Mouse (Mus musculus) lung, postnatal 0 days (tissue): Measurements from ENCODE around the gene Ssbp4. TPM values are rescaled to one million over a fixed set of nuclear protein-coding genes. Genes with fewer than 3 reads are reported as not detected.

Experiments
- ATAC-seq: fragments of 200-750 bp; cut with Nextera tagmentation; 2 replicates; pipeline ENCODE4 v1.8.0; 2017; ENCODE audit warnings: moderate library complexity
- DNase-seq: peaks from one replicate; pipeline ENCODE4 v3.0.0-alpha.2; 2016; ENCODE audit warnings: low spot score
- H3K27ac ChIP-seq: fragments of 300-500 bp; sonication (generic); 2 replicates; pipeline ENCODE4 v1.5.1; 2014; ENCODE audit warnings: antibody characterized with exemption, mild to moderate bottlenecking, low read length, mixed read lengths
- H3K27me3 ChIP-seq: fragments of 300-500 bp; sonication (generic); replicated peaks from 2 replicates; pipeline ENCODE4 v1.6.1; 2014; ENCODE audit warnings: low read length, mixed read lengths; ENCODE audit not compliant: insufficient read depth
- H3K36me3 ChIP-seq: fragments of 300-500 bp; sonication (generic); 2 replicates; pipeline ENCODE4 v1.6.1; 2014; ENCODE audit warnings: low read length, mixed read lengths; ENCODE audit not compliant: insufficient read depth
- H3K4me1 ChIP-seq: fragments of 300-500 bp; sonication (generic); 2 replicates; pipeline ENCODE4 v1.6.1; 2014; ENCODE audit warnings: antibody characterized with exemption, low read depth, low read length, mixed read lengths; ENCODE audit not compliant: insufficient read depth
- H3K4me2 ChIP-seq: fragments of 300-500 bp; sonication (generic); replicated peaks from 2 replicates; pipeline ENCODE4 v1.6.1; 2014; ENCODE audit warnings: low read depth, mild to moderate bottlenecking, low read length, moderate library complexity, mixed read lengths
- H3K4me3 ChIP-seq: fragments of 300-500 bp; sonication (generic); 2 replicates; pipeline ENCODE4 v1.5.1; 2014; ENCODE audit warnings: low read depth, low read length
- H3K9ac ChIP-seq: fragments of 300-500 bp; sonication (generic); replicated peaks from 2 replicates; pipeline ENCODE4 v1.6.1; 2014; ENCODE audit warnings: low read depth, mild to moderate bottlenecking
- H3K9me3 ChIP-seq: fragments of 300-500 bp; sonication (generic); 2 replicates; pipeline ENCODE4 v1.6.1; 2016; ENCODE audit warnings: low read length, mixed read lengths
- CTCF ChIP-seq: IDR thresholded peaks from 2 replicates; pipeline ENCODE4 v1.5.1; 2016; ENCODE audit warnings: antibody characterized with exemption, mild to moderate bottlenecking
- EP300 ChIP-seq: IDR thresholded peaks from 2 replicates; pipeline ENCODE4 v1.6.1; 2016; ENCODE audit warnings: antibody characterized with exemption, mild to moderate bottlenecking, control low read depth
- WGBS: fragments of 180-500 bp; shearing (Covaris S2); extraction: QIAGEN DNeasy Blood & Tissue Kit; methylation state at CpG from one replicate; pipeline ENCODE4 v1.1.7; 2014; 5-methylcytosine and 5-hydroxymethylcytosine counted together
- polyA plus RNA-seq: library from polyadenylated mRNA; unstranded; fragments of >200 nt; fragmentation: Nextera tagmentation; extraction: Ambion mirVana; gene quantifications from 2 replicates; pipeline ENCODE4 v1.2.1, GENCODE M21; 2015

The Ssbp4 gene
- polyA plus RNA-seq, 1 experiment from 2014 or later, result 125 TPM

DNA sequence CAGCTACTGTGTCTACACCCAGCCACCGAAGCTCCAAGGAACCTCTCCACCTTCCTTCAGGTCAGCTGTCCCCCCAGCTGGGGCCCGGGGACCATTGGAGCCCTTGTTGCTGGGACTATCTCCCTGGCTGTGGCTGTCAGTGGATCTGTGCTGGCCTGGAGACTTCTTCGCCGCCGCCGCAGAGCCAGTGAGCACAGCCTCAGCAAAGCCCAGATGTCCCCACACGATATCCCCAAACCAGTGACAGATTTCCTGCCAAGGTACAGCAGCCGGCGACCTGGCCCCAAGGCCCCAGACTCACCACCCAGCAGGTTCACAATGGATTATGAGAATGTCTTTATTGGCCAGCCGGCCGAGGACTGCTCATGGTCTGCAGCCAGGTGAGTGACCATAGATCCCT is 9.3 kb upstream of the Ssbp4 start:
- H3K27me3 ChIP-seq, result no peaks in the 10 kb centered on the region
- H3K4me3 ChIP-seq, result no peak overlapping the region
- DNase-seq (no peak), ATAC-seq (no peak)
- H3K9ac ChIP-seq, result no peak overlapping the region
- no peak for TF ChIP-seq CTCF
- no peak for TF ChIP-seq EP300
- no peaks in the 10 kb centered on the region for H3K36me3 ChIP-seq
- no peaks in the 10 kb centered on the region for H3K4me1 ChIP-seq
- 0 out of 2 replicates have a peak overlapping the region, but pooled peaks have one; percentile 16 for H3K27ac ChIP-seq
- H3K4me2 ChIP-seq, result no peak overlapping the region
- 79% methylated on average over 11 of the region's 11 CpGs for WGBS
- H3K9me3 ChIP-seq, result no peaks in the 10 kb centered on the region

DNA sequence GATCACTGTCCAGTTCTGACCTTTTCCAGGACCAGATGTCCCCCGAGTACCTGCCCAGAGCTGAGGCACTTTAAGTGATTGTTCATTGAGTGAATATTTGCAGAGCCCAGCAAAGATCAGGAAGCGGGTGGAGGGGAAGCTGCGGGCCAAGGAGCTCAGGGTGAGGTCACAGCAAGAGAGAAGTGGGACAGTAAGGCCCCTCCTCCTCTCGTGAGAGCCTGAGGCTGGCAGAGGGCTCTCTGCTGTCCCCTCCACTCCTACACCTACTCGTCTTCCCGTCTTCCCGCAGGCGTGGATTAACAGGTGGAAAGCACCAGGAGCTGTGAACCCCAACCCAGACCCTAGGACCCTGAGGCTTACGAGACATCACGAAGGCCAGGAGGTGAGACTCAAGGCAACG is 8.0 kb upstream of the Ssbp4 start:
- TF ChIP-seq CTCF, result no peak
- TF ChIP-seq EP300, result no peak
- no peak for DNase-seq

DNA sequence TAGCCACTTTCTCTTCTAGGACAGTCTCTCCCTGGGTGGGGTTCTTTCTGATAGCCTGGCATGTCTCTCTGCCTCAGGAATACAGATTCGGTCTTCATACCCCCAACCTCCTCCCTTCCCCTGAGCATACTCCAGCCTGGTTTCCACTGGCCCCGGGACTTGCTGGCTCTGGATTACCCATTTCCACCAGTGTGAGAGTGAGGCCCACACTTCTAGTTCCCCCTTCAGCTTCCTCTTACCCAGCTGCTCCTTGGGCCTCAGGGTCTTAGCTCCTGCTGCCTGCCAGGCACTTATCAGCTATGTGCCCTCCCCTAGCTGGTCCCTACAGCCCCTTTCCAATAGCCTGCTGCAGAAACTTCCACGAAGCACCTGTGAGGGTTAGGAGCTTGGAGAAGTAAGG is 7.2 kb upstream of the Ssbp4 start, which contains the start of gene Lrrc25:
Gene Lrrc25 (plus strand): TSS at position 262 of the 400 bp plus-strand sequence.
- no peaks in the 10 kb centered on the region; the same call in 1 of the 2 replicates for H3K4me1 ChIP-seq
- H3K36me3 ChIP-seq, result no peaks in the 10 kb centered on the region
- peak; percentile 16 for DNase-seq
- H3K27me3 ChIP-seq, result no peaks in the 10 kb centered on the region
- no peak within 1 kb of the TSS for H3K9ac ChIP-seq
- H3K4me3 ChIP-seq, result 0 out of 2 replicates have a peak within 1 kb of the TSS, but pooled peaks have one; percentile 0
- no peak for ATAC-seq
- H3K9me3 ChIP-seq, result no peaks in the 10 kb centered on the region
- TF ChIP-seq CTCF (no peak), EP300 (no peak)
- no peak within 1 kb of the TSS for H3K4me2 ChIP-seq
- WGBS, result 76% methylated on average over 3 of the region's 3 CpGs
- no peak within 1 kb of the TSS for H3K27ac ChIP-seq

More for the DNA sequence above, 8.0 kb upstream of the Ssbp4 start:
- no peak for ATAC-seq
- Histone ChIP-seq H3K36me3 (no peaks in the 10 kb centered on the region), H3K9me3 (no peaks in the 10 kb centered on the region), H3K4me3 (0 out of 2 replicates have a peak overlapping the region, but pooled peaks have one; percentile 0), H3K27me3 (no peaks in the 10 kb centered on the region), H3K4me2 (no peak overlapping the region), H3K9ac (no peak overlapping the region), H3K4me1 (no peaks in the 10 kb centered on the region), H3K27ac (no peak overlapping the region)
- whole genome bisulfite sequencing, result 43% methylated on average over 11 of the region's 11 CpGs

DNA sequence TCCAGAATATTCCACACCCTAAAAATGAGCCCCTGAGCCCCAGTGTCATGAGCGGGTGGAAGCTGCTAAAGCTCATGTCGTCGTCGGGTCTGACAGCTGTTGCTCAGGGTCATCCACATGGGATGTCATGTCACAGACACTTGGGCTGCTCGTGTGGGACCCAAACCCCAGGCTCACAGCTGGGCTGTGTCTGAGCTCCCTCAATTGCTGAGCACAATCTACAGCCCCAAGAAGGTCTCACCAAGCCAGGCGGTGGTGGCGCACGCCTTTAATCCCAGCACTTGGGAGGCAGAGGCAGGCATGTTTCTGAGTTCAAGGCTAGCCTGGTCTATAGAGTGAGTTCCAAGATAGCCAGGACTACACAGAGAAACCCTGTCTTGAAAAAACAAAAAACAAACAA is 6.6 kb upstream of the Ssbp4 start:
- Histone ChIP-seq H3K4me2 (no peak overlapping the region), H3K9me3 (no peaks in the 10 kb centered on the region), H3K4me3 (no peak overlapping the region), H3K27ac (no peak overlapping the region), H3K4me1 (no peaks in the 10 kb centered on the region; the same call in 1 of the 2 replicates), H3K36me3 (no peaks in the 10 kb centered on the region), H3K27me3 (no peaks in the 10 kb centered on the region), H3K9ac (no peak overlapping the region)
- DNase-seq, result no peak
- TF ChIP-seq EP300 (no peak), CTCF (no peak)
- no peak for ATAC-seq
- WGBS, result 75% methylated on average over 8 of the region's 8 CpGs

DNA sequence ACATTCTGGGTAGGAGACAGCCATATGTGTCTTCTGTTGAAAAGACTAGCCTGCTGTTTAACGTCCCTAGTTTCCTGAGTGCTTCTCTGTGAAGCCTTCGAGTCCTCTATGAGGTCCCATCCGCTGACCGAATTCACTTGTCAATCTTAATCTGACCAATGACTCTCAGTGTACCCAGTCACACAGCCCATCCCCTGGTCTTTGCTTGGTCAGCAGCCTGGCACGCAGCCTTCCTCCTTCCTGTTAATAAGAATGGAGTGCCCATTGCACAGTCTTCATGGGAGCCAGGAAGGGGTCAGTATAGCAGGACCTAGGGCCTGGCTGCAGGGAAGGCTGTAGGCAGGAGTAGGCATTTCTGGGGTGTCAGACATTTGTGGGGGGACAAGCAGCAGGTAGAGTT is 5.8 kb upstream of the Ssbp4 start:
- Histone ChIP-seq H3K4me2 (no peak overlapping the region), H3K36me3 (no peaks in the 10 kb centered on the region), H3K27me3 (no peaks in the 10 kb centered on the region), H3K4me3 (no peak overlapping the region), H3K4me1 (no peaks in the 10 kb centered on the region; the same call in 1 of the 2 replicates), H3K9ac (no peak overlapping the region), H3K27ac (no peak overlapping the region), H3K9me3 (no peaks in the 10 kb centered on the region)
- 59% methylated on average over 5 of the region's 5 CpGs for WGBS
- DNase-seq (peak; percentile 24), ATAC-seq (no peak)
- TF ChIP-seq EP300 (no peak), CTCF (no peak)

DNA sequence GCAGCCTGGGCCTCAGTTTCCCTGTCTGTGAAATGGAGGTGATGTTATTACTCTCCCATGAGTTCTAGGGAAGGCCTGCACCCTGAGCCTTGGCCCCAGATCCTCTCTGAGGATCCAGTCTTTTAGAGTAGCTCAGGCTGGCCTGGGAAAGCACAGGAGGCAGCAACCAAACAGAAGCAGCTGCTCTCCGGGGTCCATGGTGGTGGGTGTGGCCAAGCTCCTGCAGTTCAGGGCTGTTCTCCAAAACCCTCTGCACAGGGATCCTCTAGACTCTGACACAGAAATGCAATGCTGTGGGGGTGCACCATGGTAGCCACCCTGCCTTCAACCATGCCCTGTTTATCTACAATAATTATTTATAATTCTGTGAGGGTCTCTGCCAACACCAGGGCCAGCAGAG is 5.1 kb upstream of the Ssbp4 start:
- H3K4me2 ChIP-seq, result no peak overlapping the region
- whole genome bisulfite sequencing, result 20% methylated on average over 1 of the region's 1 CpGs
- H3K4me1 ChIP-seq, result peaks cover 3% of the 10 kb centered on the region; the same call in 1 of the 2 replicates
- no peak overlapping the region for H3K27ac ChIP-seq
- no peak overlapping the region for H3K4me3 ChIP-seq
- DNase-seq, result no peak
- H3K9ac ChIP-seq, result no peak overlapping the region
- ATAC-seq, result no peak
- H3K27me3 ChIP-seq, result no peaks in the 10 kb centered on the region
- no peaks in the 10 kb centered on the region for H3K36me3 ChIP-seq
- TF ChIP-seq CTCF (no peak), EP300 (no peak)
- no peaks in the 10 kb centered on the region for H3K9me3 ChIP-seq
